Mouse (Mus musculus): ENCODE measurements around the gene Gipc3.

Gipc3 gene

DNA sequence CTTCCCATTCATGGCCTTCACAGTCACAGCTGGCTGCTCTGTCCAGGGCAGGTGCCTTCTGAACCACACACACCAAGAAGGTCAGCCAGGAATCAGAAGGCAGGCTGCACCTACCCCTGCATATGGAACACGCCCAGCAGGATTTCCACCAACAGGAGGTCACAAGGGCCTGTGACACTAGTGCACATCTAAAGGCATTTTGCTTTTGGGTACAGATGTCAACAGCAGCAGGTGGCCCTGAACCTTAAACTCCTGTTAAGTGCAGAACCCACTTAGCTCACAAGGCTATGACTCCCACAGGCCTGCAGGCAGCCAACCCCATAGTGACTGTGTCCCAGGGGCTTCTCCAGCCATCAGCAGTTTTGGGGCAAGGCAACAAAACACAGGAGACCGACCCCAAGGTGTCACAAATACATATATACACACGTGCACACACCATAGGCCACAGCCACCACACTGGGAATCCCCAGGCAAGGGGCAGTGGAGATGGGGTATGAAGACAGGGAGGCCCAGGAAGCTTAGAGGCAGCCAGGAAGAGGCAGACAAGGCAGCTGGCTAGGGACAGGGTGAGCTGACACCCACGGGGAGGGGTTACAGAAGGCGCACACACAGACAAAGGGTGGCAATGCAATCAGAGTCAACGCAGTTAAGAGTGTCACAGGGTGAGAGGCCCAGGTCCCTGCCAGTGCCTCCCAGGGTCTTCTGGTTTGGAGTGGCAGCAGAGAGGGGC lies 23.6 kb upstream of the Gipc3 start:
- DNase-seq = no peak

- no peak for DNase-seq
Observed at GRCm38 (mm10) chr10:81365672-81366476, 22.8 kb upstream of the Gipc3 start, which contains the start of gene 4930404N11Rik. TSS of gene 4930404N11Rik (minus strand) at chr10:81365816.

GRCm38 (mm10) chr10:81365073-81365472 lies 22.0 kb upstream of the Gipc3 start:
- DNase-seq = no peak

- peak in 1 of 2 experiments; percentile 73 for DNase-seq
Observed at GRCm38 (mm10) chr10:81364666-81365065, 21.6 kb upstream of the Gipc3 start.

- DNase-seq = peak; percentile 45 to 77
Observed at GRCm38 (mm10) chr10:81363436-81364346, 20.6 kb upstream of the Gipc3 start.

DNA sequence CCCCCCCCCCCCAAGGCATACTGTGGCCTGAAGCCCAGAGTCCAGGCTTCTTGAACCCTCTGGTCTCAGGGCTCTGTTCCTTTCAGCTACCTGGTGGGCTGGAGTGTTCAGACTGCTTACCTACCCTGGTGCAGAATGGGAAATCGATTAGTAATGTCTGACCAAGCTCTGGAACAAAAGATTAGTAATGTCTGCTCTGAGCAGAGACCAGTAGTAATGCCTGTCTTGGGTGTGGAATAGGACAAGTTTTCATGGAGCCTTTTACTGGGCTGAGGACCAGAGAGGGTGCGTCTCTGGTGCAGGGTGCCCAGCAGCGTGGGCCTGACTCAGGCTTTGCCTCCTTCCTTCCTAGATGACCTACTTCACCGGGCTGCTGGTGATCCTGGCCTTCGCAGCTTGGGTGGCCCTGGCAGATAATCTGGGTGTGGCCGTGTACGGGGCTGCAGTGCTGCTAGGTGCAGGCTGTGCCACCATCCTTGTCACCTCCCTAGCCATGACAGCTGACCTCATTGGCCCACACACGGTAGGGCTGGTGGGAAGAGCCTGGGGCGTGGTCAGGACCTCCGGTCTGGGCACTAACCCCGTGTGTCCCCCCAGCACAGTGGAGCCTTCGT lies 19.4 kb upstream of the Gipc3 start:
- no peak for DNase-seq

GRCm38 (mm10) chr10:81360721-81361120 lies 17.7 kb upstream of the Gipc3 start:
- no peak for DNase-seq

GRCm38 (mm10) chr10:81358841-81359240 lies 15.8 kb upstream of the Gipc3 start:
- peak; percentile 48 to 76 for DNase-seq

DNA sequence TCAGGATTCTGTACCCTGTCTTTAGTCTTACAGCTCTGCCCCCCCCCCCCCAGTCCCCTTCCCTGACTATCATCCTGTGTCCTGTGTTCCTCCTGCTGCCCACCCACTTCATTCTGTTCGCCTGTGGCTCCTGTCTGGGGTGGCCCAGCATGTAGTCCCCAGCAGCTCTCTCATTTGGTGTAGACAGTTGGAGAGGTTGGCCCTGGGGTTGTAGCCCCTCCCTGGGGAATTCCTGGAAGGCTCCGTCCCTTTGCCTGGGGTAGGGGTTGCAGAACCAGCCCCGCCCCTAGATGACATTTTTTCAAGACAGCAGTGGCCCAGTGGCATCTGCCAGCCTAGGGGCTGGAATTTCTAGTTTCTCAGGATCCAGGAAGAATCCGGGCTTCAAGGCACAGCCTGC lies 15.1 kb upstream of the Gipc3 start:
- DNase-seq = no peak

GRCm38 (mm10) chr10:81356991-81357844 lies 14.2 kb upstream of the Gipc3 start, which contains the start of gene Mfsd12:
TSS of gene Mfsd12 (plus strand) at chr10:81357491.
- DNase-seq = peak; percentile 93 to 96

DNA sequence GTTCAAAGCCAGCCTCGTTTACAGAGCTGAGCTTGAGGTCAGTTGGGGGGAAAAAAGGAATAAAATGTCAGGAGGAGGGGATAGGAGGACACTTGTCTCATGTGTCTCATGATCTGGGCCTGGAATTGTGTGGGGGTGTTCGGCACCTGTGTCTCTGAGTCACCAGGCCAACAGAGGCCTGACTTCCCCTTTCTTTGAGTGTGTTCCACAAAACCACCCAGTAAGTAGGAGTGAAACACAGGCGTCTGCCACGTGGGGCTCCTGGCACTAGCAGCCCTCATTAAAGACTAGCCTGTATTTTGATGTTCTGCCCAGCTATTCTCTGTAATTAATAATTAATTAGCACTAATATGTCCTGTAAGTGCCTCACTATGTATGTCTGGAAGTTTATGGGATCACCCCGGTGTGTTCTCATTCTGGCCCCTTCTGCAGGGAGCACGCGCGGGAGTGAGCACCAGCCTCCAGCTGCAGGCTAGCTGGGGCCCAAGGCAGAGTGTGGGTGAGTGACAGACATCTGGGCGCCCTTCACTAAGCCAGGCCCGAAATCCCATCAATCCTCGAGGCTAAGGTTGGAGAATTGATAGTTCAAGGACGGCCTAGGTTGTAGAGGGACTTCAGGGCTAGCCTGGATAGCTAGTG lies 13.4 kb upstream of the Gipc3 start:
- DNase-seq = peak; percentile 39 to 74

GRCm38 (mm10) chr10:81355533-81355932 lies 12.5 kb upstream of the Gipc3 start:
- no peak for DNase-seq

DNA sequence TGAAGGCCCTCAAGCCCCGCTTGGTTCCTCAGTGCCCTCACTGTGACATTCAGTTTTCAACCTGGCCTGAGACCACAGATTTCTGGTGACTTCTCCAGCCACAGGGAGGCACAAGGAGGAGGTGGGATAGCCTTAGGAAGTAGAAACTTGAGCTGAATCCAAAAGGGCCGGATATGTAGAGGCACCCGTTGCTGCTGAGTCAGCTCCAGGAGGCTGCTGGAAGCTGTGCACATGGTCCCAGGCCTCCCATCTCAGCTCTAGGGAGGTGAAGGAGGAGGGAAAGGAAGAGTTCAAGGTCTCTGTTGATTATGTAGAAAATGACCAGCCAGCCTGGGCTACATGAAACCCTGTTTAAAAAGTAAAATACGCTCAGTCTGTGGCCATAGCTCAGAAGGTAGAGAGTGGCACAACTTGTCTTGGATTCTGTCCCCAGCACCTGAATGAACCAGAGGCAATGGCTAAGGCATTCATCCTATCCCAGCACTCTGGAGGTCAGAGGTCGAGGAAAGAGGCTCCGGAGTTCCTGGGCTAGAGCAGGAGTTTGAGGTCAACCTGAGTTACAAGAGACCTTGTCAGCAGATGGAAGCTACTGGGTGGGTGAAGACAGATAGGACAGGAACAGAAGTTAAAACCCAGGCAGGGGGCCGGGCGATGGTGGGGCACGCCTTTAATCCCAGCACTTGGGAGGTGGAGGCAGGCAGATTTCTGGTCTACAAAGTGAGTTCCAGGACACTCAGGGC lies 11.8 kb upstream of the Gipc3 start:
- DNase-seq = no peak

- DNase-seq = no peak
Observed at GRCm38 (mm10) chr10:81351678-81352291, 8.7 kb upstream of the Gipc3 start.

GRCm38 (mm10) chr10:81350351-81351063 lies 7.4 kb upstream of the Gipc3 start, which contains the start of gene Hmg20b:
TSS of gene Hmg20b (minus strand) at chr10:81350480.
- DNase-seq = peak; percentile 100

GRCm38 (mm10) chr10:81349961-81350350 lies 6.9 kb upstream of the Gipc3 start:
- no peak for DNase-seq

GRCm38 (mm10) chr10:81349146-81349545 lies 6.1 kb upstream of the Gipc3 start:
- DNase-seq = peak; percentile 70 to 88

DNA sequence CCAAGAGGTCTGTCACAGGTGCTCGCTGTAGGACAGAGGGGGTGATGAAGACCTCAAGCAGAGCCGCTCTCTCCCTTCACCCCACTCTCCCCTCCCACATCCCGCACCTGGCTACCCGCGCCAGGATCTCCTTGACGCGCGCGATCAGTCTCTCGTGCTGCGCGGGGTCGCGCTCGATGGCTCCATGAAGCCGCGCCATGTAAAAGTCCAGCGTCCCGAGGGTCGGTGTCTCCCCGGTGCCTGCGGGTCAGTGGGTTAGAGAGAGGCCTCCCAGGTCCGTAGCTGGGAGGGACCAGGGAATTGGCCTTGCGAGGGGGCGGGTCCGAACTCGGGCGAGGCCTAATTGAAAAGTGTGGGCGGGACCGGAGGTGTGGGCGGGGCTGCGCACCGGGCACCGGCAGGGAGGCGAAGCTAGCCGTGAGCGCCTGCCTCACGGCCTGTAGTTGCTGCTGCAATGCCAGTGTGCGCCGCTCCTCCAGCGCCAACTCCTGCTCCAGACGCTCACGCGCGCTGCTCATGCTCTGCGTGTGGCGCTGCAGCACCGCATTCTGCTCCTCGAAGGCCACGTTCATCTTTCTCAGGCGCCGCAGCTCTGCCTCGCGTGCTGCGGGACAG lies 3.5 kb upstream of the Gipc3 start:
- DNase-seq = peak; percentile 87 to 94
